Mouse (Mus musculus) ES-E14 (cell line): ENCODE data around the gene Ckb. TPM values are rescaled to one million over a fixed set of nuclear protein-coding genes. Genes with fewer than 3 reads are reported as not detected.

Experiments
- DNase-seq: peaks from one replicate; pipeline ENCODE4 v3.0.0-alpha.2; 2013; ENCODE audit warnings: low read depth, low spot score
- H3K27ac ChIP-seq: 2 replicates; pipeline ENCODE4 v1.5.1; 2012; ENCODE audit warnings: low read depth, mild to moderate bottlenecking, low read length, moderate library complexity, mixed read lengths; ENCODE audit not compliant: poor library complexity, insufficient read depth, severe bottlenecking
- H3K36me3 ChIP-seq: 2 replicates; pipeline ENCODE4 v1.6.1; 2012; ENCODE audit warnings: mild to moderate bottlenecking, low read length, moderate library complexity, mixed read lengths; ENCODE audit not compliant: control insufficient read depth, poor library complexity, insufficient read depth, severe bottlenecking
- H3K4me1 ChIP-seq, 2 experiments: fragments of 150-350 bp in 1 of 2; sonication (generic) in 1 of 2; 2 replicates each; pipeline ENCODE4 v1.6.1; 2012; ENCODE audit warnings: low read length in 2 of 2, mild to moderate bottlenecking in 1 of 2, mixed read lengths in 1 of 2; ENCODE audit not compliant: control insufficient read depth in 2 of 2, insufficient read depth in 2 of 2, poor library complexity in 1 of 2
- H3K4me3 ChIP-seq, 2 experiments: fragments of 150-350 bp in 1 of 2; sonication (generic) in 1 of 2; 2 replicates each; pipeline ENCODE4 v1.5.1; 2012; ENCODE audit warnings: low read length in 2 of 2, low read depth in 1 of 2, mild to moderate bottlenecking in 1 of 2, mixed read lengths in 1 of 2; ENCODE audit not compliant: insufficient read depth in 1 of 2, poor library complexity in 1 of 2, severe bottlenecking in 1 of 2
- H3K9ac ChIP-seq: 2 replicates; pipeline ENCODE4 v1.6.1; 2012; ENCODE audit warnings: low read depth, mild to moderate bottlenecking, low read length, mixed read lengths; ENCODE audit not compliant: poor library complexity, insufficient read depth, severe bottlenecking
- H3K9me3 ChIP-seq: fragments of 150-350 bp; sonication (generic); 2 replicates; pipeline ENCODE4 v1.6.1; 2012; ENCODE audit warnings: low read depth, mild to moderate bottlenecking, low read length; ENCODE audit not compliant: control insufficient read depth, insufficient read depth
- CHD2 ChIP-seq: IDR thresholded peaks from 2 replicates; pipeline ENCODE4 v1.6.1; 2014; ENCODE audit warnings: mild to moderate bottlenecking, low read depth, low read length, inconsistent platforms
- HCFC1 ChIP-seq: IDR thresholded peaks from 2 replicates; pipeline ENCODE4 v1.6.1; 2012; ENCODE audit warnings: low read length, inconsistent platforms, borderline replicate concordance; ENCODE audit not compliant: insufficient read depth
- MAFK ChIP-seq: IDR thresholded peaks from 2 replicates; pipeline ENCODE4 v1.6.1; 2014; ENCODE audit warnings: mild to moderate bottlenecking, low read depth, low read length, inconsistent platforms; ENCODE audit not compliant: insufficient read depth
- ZC3H11A ChIP-seq: IDR thresholded peaks from 2 replicates; pipeline ENCODE4 v1.6.1; 2012; ENCODE audit warnings: low read depth, mild to moderate bottlenecking, inconsistent platforms, low read length, borderline replicate concordance
- ZNF384 ChIP-seq: IDR thresholded peaks from 2 replicates; pipeline ENCODE4 v1.6.1; 2012; ENCODE audit warnings: low read depth, low read length, inconsistent platforms
- in situ Hi-C, 2 experiments: fragments of 600-800 bp; cut with MboI; formaldehyde crosslinking; loops; one replicate each; pipeline ENCODE4 v1.15.1; 2025; ENCODE audit warnings: low sequenced_read_pairs in 2 of 2, inconsistent platforms in 1 of 2; ENCODE audit not compliant: unreplicated experiment in 2 of 2
- total RNA-seq: library from RNA; depleted of rRNA; stranded (reverse); fragments of 300-350 nt; gene quantifications from 2 replicates; pipeline ENCODE4 v1.2.3, GENCODE M21; 2012; rRNA removed

The Ckb gene
- total RNA-seq, 1 experiment, result 353 TPM

GRCm38 (mm10) chr12:111648061-111648645 lies 24.0 kb downstream of the Ckb start:
- no peak overlapping the region for H3K27ac ChIP-seq
- DNase-seq, result no peak
- peaks cover 31% of the 10 kb centered on the region for H3K36me3 ChIP-seq
- no peak overlapping the region for H3K9ac ChIP-seq
- TF ChIP-seq ZNF384 (no peak), ZC3H11A (no peak), CHD2 (no peak), HCFC1 (no peak), MAFK (no peak)
- in situ Hi-C loops, result no loop called here
- no peaks in the 10 kb centered on the region for H3K4me1 ChIP-seq
- no peaks in the 10 kb centered on the region for H3K9me3 ChIP-seq
- H3K4me3 ChIP-seq, result no peak overlapping the region

Other genes with a start within 250 kb of the Ckb start
- gene Tnfaip2, start 229.9 kb downstream of the Ckb start, total RNA-seq, result 1.0 and 4.1 TPM in 2 replicates
- 0.62 and 0.90 TPM in 2 replicates for gene Gm266, start 186.5 kb downstream of the Ckb start, total RNA-seq
- 269 and 331 TPM in 2 replicates for gene Eif5, start 134.3 kb downstream of the Ckb start, total RNA-seq
- 75.5 and 90.9 TPM in 2 replicates for gene Mark3, start 97.8 kb downstream of the Ckb start, total RNA-seq
- gene Trmt61a, start 5.8 kb upstream of the Ckb start, total RNA-seq, result 32.6 and 33.7 TPM in 2 replicates
- 9.7 and 14.8 TPM in 2 replicates for gene Bag5, start 40.9 kb upstream of the Ckb start, total RNA-seq
- 14.4 and 15.2 TPM in 2 replicates for gene Apopt1, start 40.9 kb upstream of the Ckb start, total RNA-seq
- 47.2 and 47.9 TPM in 2 replicates for gene Klc1, start 86.5 kb upstream of the Ckb start, total RNA-seq
- gene Xrcc3, start 141.5 kb upstream of the Ckb start, total RNA-seq, result 19.8 and 21.8 TPM in 2 replicates
- 27.0 and 33.5 TPM in 2 replicates for gene Zfyve21, start 141.8 kb upstream of the Ckb start, total RNA-seq
- gene Ppp1r13b, start 235.8 kb upstream of the Ckb start, total RNA-seq, result 4.4 and 4.5 TPM in 2 replicates